Mouse (Mus musculus): Measurements from ENCODE around the gene Cyb5b.
"Not testable (repeated sequence)": the region's sequence is repeated elsewhere in the genome, so short reads cannot be mapped to it uniquely, and the experiment has no call there.

The Cyb5b gene

DNA sequence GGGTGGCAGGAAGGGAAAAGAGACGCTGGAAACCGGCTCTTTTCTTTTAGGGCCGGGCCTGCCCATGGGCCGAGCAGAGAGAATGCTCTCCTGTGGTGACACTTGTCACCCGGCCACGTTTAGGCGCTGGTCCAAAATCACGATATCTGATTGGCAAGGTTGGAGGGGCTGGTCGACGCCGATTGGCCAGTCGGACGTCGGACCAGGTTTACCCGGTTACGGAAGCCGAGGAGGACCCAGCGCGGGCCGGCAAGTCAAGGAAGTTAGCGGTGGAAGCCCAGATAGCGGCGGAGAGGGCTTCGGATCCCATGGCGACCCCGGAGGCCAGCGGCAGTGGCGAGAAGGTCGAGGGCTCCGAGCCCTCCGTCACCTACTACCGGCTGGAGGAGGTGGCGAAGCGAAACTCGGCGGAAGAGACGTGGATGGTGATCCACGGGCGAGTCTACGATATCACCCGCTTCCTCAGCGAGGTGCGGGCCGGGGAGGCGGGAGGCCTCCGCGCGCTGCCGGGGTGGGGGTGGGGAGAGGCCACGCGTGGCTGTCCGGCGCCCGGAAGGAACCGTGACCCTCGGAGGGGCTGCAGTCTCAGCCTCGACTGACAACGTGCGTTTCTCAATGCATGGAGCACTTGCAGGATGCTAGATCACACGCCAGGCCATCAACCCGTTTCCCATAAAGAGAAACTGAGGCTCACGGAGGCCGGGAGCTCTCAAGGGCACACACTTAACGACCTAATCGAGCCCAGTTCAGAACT lies at the start of gene Cyb5b:
Gene Cyb5b, plus strand, starts transcription at position 237 of the 754 bp plus-strand sequence.
- peak; percentile 84 to 95 for DNase-seq (ENCODE audit: low spot score in 2 of 2)

DNA sequence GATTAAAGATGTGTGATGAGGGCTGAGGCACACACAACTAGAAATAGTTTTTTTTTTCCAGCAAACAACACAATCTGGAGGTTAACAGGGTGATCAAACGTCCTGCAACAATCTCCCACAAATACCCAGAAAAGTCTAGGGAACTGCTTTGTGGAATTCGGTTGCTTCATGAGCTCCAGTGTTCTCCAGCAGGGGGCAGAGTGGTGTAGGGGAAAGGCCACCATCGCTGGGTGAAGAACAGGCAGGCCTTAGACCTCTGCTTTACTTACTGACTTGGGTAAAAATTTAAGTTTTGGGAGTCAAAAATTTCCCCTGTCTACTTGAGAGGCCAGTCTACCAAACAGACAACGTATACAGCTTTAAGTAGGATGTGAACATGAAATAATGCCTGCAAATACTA lies 45.9 kb upstream of the Cyb5b start:
- DNase-seq (ENCODE audit: low spot score in 2 of 2), result peak in 1 of 2 experiments; percentile 76

DNA sequence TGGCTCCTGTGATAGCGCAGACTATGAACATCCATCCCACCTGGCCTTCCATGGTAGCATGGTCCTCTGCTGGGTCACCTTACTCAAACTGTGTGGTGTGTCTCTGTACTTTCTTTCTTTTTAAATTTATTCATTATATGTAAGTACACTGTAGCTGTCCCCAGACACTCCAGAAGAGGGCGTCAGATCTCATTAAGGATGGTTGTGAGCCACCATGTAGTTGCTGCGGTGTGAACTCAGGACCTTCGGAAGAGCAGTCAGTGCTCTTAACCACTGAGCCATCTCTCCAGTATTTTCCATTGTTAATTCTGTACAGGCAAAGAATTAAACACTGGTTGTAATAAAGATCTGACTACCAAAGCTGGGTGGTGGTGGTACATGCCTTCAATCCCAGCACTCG lies 42.4 kb upstream of the Cyb5b start:
- DNase-seq (ENCODE audit: low spot score in 2 of 2), result not testable (repeated sequence)

DNA sequence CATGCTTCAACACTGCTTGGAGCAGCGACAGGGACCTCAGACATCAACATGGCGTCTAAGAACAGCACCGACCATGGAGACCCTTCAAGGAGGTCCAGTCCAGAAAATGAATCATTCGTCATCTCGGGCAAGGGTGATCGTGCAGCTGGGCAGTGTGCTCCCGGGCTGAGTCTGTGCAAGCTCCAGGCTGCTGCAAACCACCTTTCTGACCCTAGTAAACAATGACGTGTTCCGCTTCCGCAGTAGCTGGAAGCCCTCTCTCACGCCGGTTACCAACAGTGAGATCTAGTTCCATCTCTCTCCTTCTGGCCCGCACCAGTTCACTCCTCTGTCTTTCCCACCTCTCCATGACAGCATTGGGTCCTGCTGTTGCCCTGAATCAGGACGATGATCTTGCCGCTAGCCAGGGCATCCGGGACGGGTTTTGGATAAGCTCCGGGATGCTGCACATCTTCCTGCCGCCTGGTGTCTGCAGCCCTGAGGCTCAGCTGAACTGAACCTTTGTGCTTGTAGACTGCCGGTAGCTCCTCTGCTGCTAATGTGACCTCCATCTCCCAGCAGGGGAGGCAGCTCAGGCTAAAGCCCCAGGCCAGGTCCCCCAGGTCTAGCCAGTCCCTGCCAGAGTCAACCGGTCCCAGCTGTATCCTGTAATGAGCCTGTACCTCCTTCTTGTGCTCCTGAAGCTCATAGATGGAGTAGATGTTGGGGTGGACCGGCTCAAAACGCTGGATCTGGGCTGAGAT lies 41.3 kb upstream of the Cyb5b start:
- DNase-seq (ENCODE audit: low spot score in 2 of 2), result no peak

DNA sequence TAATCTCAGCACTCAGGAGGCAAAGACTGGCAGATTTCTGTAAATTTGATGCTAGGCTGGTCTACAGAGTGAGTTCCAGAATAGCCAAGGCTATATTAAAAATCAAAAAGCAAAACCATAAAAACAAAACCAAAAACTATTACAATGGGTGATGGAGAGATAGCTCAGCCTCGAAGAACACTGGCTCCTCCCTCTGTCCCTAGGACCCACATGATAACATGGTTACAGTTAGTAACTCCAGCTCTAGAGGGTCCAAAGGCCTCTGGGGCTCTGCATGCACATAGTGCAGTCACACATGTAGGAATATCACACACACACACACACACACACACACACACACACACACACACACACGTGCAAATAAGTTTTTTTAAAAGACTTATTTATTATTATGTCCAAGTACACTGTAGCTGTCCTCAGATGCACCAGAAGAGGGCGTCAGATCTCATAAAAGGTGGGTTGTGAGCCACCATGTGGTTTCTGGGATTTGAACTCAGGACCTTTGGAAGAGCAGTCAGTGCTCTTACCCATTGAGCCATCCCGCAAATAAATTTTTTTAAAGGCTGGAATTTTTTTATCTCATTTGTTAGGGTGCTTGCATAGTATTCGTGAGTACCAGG lies 40.5 kb upstream of the Cyb5b start:
- DNase-seq (ENCODE audit: low spot score in 2 of 2), result no peak

DNA sequence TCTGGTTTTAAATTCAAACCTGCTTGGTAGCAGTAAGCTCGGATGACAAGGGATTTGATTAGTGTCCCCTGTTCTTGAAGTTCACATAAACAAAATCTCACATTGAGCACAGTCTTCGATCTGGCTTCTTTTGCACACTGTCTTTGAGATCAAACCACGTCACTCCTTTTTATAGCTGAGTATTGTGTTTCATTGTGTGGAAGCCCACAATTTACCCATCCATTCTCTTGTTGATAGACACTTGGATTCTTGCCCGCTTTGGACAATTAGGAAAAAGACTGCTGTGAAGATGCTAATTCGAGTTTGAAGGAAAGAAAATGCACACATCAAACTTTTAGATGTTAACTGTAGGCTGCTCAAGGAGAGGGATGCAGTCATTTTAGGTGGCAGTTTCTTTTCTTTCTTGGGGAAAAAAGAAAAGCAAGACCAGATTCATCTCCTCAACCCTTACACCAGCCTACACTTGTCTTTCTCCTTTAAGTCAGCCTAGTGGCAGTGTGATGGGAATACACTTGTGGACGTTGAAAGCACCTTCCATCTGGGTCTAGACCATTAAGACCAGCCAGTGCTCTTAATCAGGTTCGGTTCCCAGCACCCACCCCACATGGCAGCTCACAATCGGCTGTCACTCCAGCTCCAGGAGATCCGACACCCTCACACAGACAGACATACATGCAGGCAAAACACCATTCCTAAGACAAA lies 39.7 kb upstream of the Cyb5b start:
- DNase-seq (ENCODE audit: low spot score in 2 of 2), result no peak

DNA sequence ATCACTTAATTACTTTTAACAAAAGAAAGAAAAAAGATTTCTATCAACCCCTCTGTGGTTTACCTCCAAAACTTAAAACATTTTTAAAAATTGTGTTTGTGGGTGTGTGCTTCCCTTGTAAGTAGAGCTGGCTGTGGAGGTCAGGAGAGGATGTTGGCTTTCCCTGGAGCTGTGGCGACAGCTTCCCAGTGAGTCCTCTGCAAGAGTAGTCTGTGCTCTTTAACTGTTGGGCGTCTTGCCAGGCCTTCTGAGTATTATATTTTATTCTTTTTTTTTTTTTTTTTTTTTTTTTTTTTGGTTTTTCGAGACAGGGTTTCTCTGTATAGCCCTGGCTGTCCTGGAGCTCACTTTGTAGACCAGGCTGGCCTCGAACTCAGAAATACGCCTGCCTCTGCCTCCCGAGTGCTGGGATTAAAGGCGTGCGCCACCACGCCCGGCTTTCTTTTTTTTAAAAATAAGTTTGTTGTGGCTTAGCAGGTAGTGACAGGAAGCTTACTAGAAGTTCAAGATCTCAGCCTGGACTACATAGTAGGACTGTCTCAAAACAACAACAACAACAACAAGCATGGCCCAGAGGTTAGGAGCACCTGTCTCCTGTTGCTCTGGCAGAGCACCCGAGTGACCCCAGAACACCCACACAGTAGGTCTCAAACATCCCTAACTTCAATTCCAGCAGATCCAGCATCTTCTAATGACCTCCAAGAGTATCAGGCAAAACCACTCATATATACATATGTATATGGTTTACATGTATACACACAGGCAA lies 38.9 kb upstream of the Cyb5b start:
- DNase-seq (ENCODE audit: low spot score in 2 of 2), result no peak

DNA sequence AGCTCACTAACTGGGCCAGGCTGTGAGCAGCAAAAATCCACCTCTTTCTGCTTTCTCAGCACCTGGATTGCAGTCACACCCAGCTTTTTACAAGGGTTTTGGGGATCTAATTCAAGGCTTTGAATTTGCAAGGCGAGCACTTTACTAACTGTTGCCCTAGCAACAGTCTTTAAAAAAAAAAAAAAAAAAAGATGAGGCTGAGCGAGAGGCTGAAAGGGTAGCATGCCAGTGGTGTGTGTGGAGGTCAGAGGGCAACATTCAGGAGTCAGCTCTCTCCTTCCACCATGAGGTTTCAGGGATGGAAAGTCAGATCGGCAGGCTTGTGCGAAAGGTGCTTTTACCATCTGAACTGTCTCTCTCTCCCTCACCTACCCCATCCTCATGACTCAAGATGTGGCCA lies 37.2 kb upstream of the Cyb5b start:
- DNase-seq (ENCODE audit: low spot score in 2 of 2), result no peak

DNA sequence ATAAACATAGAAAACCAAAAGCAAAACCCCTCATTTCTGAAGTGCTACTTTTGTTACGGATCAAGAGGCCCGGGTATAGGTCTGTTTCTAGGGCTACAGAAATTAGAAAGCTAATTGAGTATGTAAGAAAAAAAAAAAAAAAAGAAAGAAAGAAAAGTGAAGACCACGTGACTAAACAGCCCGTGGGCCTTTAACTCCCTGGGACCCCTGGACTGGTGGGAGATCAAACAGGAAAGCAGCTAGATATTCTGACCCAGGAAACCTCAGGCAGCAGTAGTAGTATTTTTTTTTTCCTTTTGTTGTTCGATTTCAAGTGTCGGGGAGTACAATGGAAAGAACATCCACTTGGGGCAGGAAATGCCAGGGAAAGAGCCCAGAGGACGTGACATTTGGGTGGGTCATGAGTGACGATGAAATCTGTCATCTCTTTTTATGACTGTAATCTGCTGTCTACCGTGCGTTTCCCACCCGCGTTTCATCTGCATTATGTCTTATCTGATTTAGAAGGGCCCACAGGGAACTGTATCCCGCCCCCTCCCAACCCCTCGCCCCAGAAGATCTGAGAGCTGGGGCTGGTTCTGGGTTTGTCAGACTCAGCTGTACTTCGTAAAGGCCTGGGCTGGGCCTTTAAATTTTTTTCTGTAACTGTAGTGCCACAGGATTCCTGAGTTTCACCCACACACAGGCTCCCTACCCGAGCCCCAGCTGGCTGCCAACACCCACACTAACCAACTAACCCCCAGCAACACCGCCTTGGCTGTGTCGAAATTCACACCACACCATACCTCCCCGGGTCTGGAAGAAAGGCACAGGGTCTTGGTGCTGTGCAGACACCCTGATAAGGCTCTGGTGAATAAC lies 36.1 kb upstream of the Cyb5b start:
- peak in 1 of 2 experiments; percentile 42 for DNase-seq (ENCODE audit: low spot score in 2 of 2)

DNA sequence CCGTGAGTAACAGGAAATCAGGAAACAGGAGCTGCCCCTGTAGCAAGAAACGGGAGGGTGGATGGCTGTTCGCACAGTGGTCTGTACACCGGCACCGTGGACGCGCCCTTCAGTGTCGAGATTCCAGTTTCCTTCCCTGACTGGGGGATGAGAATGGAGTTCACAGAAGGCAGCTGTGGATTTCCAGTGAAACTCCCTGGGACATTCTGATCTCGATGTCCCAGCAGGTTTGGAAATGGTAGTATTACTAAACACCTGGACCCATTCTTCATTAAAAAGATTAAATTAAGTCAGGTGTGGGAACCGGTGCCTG lies 35.5 kb upstream of the Cyb5b start:
- DNase-seq (ENCODE audit: low spot score in 2 of 2), result no peak

DNA sequence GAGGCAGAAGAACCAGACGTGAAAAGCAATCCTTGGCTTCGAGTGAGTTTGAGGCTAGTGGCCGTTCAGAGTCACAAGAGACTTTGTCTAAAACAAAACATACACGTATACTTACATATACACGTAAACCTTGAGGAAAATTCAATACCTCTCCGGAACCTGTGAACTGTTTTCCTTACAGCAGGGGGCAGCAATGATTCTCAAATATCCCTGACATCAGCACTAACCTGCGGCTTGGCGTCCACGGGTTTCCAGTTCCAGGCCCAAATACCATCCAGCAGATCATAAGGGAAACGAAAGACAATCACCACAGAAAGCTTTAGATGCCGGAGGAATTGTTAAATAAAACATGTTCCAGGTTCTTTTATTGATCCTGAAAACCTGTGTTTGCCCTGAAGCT lies 34.4 kb upstream of the Cyb5b start:
- peak in 1 of 2 experiments; percentile 93 for DNase-seq (ENCODE audit: low spot score in 2 of 2)

DNA sequence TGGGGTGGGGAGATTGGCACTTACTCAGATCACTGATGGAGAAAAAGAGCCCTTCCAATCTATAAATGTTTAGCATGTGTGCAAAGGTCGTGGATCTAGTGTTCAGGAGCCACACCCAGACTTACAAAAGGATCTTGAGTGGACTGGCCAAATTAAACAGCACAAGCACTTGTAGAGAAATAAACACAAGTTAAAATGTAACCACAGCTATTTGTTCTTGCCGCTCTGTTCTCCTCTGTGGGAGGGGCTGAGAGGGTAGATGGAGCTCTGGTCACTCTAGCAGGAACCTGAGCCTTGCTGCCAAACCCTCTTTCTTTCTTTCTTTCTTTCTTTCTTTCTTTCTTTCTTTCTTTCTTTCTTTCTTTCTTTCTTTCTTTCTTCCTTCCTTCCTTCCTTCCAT lies 33.4 kb upstream of the Cyb5b start:
- no peak for DNase-seq (ENCODE audit: low spot score in 2 of 2)

DNA sequence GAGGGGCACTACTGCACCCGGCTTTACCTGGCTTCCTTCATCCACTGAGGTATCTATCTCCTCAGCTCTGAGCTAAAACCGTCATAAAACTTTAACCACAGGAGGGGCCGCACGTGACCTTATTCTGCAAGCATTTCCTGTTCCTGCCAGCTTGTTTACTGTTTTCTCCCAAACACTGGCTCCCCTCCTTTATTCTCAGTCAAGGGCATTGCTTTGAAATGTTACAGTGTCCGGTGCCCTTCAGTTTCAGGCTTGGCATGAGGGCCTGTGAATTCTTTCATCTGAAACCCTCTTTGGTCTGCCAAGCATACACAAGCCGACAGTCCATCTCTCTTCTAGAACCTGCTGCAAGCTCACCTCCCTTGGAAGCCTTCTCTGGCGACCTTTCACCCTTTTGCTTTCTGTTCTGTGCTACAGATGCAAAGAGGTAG lies 31.6 kb upstream of the Cyb5b start:
- no peak for DNase-seq (ENCODE audit: low spot score in 2 of 2)

DNA sequence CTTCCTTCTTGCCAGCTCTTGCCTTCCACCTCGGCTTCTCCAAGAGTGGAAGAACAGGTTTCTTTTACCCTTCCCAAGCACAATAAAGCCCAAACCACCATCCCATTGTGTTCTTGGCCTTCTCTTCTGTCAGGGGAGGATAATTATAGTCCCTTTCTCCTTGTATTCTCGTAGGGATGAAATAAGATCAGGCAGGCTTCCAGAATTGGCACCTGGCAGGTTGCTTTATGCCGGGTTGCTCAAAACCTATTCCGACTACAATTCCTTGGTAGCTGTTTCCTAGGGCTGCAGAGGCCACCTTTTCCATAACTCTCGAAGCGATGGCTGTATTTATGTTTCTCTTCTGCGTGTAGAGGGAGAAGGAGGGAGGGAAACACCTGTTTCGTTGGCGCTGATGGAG lies 31.0 kb upstream of the Cyb5b start:
- DNase-seq (ENCODE audit: low spot score in 2 of 2), result peak in 1 of 2 experiments; percentile 24

DNA sequence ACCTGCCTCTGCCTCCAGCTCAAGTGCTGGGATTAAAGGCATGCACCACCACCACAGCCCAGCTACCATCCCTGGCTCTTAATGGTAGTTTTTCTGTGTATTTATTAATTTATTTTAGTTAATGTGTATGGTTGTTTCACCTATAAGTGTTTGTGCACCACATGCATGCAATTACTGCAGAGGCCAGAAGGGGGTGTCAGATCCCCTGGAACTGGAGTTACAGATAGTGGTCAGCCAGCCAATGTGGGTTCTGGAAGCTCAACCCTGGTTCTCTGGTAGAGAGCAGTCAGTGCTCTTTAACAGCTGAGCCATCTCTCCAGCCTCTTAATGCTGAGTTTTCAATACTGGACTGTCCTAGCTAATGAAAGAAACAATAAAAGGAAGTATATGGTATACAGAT lies 29.6 kb upstream of the Cyb5b start:
- DNase-seq (ENCODE audit: low spot score in 2 of 2), result no peak

DNA sequence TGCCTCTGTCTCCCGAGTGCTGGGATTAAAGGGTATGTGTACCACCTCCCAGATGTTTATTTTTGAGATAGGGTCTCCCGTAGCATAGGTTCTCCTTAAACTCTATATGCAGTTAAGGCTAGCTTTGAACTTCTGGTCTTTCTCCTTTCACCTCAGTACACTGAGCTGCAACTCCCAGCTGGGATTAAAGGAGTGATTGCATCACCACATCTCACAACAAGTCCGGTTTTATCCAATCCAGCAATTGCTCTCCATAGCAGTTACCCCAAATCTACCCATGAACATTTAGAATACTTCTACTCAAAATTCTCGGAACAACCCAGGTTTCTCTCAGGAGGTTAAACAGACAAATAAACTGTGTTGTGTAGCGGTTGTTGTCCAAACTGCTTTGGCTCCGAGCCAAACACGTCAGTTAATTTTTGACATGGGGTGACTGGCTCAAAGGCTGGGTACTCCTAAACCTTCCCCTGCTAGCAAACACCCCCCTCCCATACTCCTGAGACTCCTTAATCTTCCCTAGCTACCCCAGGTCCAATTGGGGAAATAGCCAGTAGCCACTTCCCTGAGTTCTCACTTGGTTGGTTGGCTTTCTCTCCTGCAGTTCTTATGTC lies 28.7 kb upstream of the Cyb5b start:
- DNase-seq (ENCODE audit: low spot score in 2 of 2), result no peak

DNA sequence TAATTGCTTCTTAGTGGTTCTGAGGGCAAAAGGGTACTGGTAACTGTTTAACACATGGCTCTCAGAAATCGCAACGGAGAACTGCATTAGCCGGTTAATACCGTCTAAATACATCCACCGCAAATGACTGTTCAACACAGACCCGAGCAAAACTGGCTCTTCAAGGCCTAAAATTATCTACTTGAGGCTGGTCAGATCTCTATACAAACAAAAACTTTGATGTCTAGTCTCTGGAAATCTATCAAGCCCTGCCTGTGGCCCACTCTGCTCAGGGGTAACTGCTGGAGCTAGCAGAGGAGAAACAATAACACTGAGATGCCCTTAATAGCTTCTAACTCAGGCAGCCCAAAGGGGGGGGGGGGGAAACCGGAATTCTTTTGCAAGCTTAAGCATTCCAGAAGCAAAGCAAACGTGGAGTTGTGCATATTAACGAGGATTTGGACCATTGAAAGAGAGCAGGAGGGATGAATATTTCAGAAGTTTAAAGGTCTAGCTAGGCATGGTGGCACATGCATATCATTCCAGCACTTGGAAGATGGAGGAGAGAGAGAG lies 27.3 kb upstream of the Cyb5b start:
- no peak for DNase-seq (ENCODE audit: low spot score in 2 of 2)

DNA sequence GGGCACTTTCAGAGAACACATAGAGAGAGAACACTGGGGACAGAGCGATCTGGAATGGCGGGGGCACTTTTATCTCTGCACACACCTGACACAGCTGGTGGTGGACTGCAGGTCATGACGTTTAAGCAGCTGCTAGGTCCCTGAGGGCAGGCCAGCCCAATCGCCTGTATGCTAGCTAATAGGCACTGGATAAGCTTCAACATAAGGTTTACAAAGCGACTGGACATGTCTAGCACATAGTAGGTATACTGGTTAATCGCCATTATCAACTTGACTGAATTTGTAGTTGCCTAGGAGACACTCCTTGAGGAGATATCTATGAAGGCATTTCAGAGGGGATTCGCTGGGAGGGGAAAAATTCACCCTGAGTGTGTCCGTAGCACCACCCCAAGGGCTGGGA lies 26.1 kb upstream of the Cyb5b start:
- no peak for DNase-seq (ENCODE audit: low spot score in 2 of 2)

DNA sequence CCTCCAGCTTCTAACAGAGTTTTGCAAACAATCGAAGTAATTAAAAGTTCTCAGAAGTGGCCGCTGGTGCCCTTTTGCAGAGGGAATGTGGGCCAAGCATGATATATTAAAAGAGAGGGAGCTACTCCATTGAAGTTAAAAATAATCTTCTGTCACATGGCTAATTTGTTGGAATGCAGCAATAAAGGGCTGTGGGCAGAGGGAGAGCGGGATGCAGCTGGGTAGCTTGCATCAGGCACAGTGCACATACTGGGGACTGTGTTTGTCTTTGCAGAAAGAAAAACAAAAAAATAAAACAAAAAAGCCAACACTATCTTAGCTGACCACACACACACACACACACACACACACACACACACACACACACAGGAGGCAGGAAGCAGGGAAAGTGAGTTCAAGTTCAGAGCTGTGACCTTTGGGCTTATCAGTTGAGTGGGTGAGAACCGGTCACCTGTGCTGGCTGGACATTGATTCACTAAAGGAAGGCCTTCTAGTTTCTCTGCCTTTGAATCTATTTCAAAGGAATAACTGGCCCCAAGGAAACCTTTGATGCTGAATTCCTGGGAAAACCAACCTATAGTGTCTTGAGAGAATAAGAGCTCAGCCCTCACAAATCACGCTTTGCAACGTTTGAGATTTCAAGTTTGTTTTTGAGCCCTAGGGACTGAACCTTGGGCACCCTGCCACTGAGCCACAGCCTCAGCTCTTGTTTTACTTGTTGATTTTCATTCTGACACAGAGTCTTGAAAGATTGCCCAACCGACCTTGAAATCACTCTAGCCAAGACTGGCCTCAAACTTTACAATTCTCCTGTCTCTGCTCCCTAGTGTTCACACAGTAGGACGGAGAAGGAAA lies 21.0 kb upstream of the Cyb5b start:
- no peak for DNase-seq (ENCODE audit: low spot score in 2 of 2)
